Mouse (Mus musculus): Measurements from ENCODE around the gene Mrpl40. TPM values are rescaled to one million over a fixed set of nuclear protein-coding genes. Genes with fewer than 3 reads are reported as not detected.

The Mrpl40 gene
- 77.0 and 92.1 TPM in 2 replicates for polyA plus RNA-seq (2016; fragmentation: Nextera tagmentation; extraction: Ambion mirVana)

- Histone ChIP-seq H3K4me3 (peak within 1 kb of the TSS; percentile 95), H3K36me3 (peaks cover 26% of the 10 kb centered on the region)
- WGBS: under 1% methylated on average over 85 of the region's 93 CpGs
These were observed at the start of gene Mrpl40, which contains the start of gene Hira for GRCm38 (mm10) chr16:18876442-18877308. TSS of gene Mrpl40 (minus strand) at chr16:18876862. TSS of gene Hira (plus strand) at chr16:18877037.

GRCm38 (mm10) chr16:18921771-18922170, 45.1 kb upstream of the Mrpl40 start:
- no peaks in the 10 kb centered on the region for H3K27me3 ChIP-seq
- no peaks in the 10 kb centered on the region for H3K4me1 ChIP-seq
- peaks cover 94% of the 10 kb centered on the region for H3K36me3 ChIP-seq
- ATAC-seq (ENCODE audit: low FRiP score, low read depth): no peak
- H3K27ac ChIP-seq (replicated peaks): no peak overlapping the region
- no peak overlapping the region for H3K4me2 ChIP-seq (replicated peaks)
- no peak overlapping the region for H3K4me3 ChIP-seq
- no peaks in the 10 kb centered on the region for H3K9me3 ChIP-seq
- WGBS: 95% methylated on average over 2 of the region's 2 CpGs
- H3K9ac ChIP-seq (replicated peaks): no peak overlapping the region

More at GRCm38 (mm10) chr16:18876442-18877308, at the start of gene Mrpl40, which contains the start of gene Hira:
- H3K4me1 ChIP-seq: peaks cover 20% of the 10 kb centered on the region
- peak within 1 kb of the TSS; percentile 60 for H3K4me2 ChIP-seq (replicated peaks)
- no peaks in the 10 kb centered on the region for H3K9me3 ChIP-seq
- peak within 1 kb of the TSS; percentile 92 for H3K9ac ChIP-seq (replicated peaks)
- peak within 1 kb of the TSS; percentile 94 for H3K27ac ChIP-seq (replicated peaks)
- ATAC-seq (ENCODE audit: low FRiP score, low read depth): peak; percentile 94
- H3K27me3 ChIP-seq: no peaks in the 10 kb centered on the region

GRCm38 (mm10) chr16:18916064-18916463, 39.4 kb upstream of the Mrpl40 start:
- Histone ChIP-seq H3K4me3 (no peak overlapping the region), H3K9me3 (no peaks in the 10 kb centered on the region), H3K4me2 (replicated peaks) (no peak overlapping the region), H3K4me1 (no peaks in the 10 kb centered on the region), H3K27me3 (no peaks in the 10 kb centered on the region), H3K27ac (replicated peaks) (no peak overlapping the region), H3K9ac (replicated peaks) (no peak overlapping the region), H3K36me3 (peaks cover 77% of the 10 kb centered on the region)
- WGBS: 97% methylated on average over 4 of the region's 4 CpGs
- no peak for ATAC-seq (ENCODE audit: low FRiP score, low read depth)

GRCm38 (mm10) chr16:18905648-18906047, 29.0 kb upstream of the Mrpl40 start:
- H3K4me3 ChIP-seq: no peak overlapping the region
- no peaks in the 10 kb centered on the region for H3K27me3 ChIP-seq
- 86% methylated on average over 1 of the region's 1 CpGs for WGBS
- no peak overlapping the region for H3K27ac ChIP-seq (replicated peaks)
- ATAC-seq (ENCODE audit: low FRiP score, low read depth): no peak
- no peaks in the 10 kb centered on the region for H3K9me3 ChIP-seq
- no peaks in the 10 kb centered on the region for H3K4me1 ChIP-seq
- no peak overlapping the region for H3K4me2 ChIP-seq (replicated peaks)
- H3K9ac ChIP-seq (replicated peaks): no peak overlapping the region
- H3K36me3 ChIP-seq: peaks cover 67% of the 10 kb centered on the region

GRCm38 (mm10) chr16:18896429-18896828, 19.8 kb upstream of the Mrpl40 start:
- Histone ChIP-seq H3K4me2 (replicated peaks) (no peak overlapping the region), H3K4me3 (no peak overlapping the region), H3K9me3 (no peaks in the 10 kb centered on the region), H3K27ac (replicated peaks) (no peak overlapping the region), H3K4me1 (no peaks in the 10 kb centered on the region), H3K36me3 (peaks cover 46% of the 10 kb centered on the region), H3K27me3 (no peaks in the 10 kb centered on the region), H3K9ac (replicated peaks) (no peak overlapping the region)
- 90% methylated on average over 10 of the region's 10 CpGs for WGBS
- no peak for ATAC-seq (ENCODE audit: low FRiP score, low read depth)

- H3K4me2 ChIP-seq (replicated peaks): no peak overlapping the region
- H3K27ac ChIP-seq (replicated peaks): no peak overlapping the region
- WGBS: 88% methylated on average over 3 of the region's 3 CpGs
- H3K4me1 ChIP-seq: no peaks in the 10 kb centered on the region
- peaks cover 38% of the 10 kb centered on the region for H3K36me3 ChIP-seq
- H3K4me3 ChIP-seq: no peak overlapping the region
- no peaks in the 10 kb centered on the region for H3K27me3 ChIP-seq
- H3K9me3 ChIP-seq: no peaks in the 10 kb centered on the region
- no peak overlapping the region for H3K9ac ChIP-seq (replicated peaks)
- no peak for ATAC-seq (ENCODE audit: low FRiP score, low read depth)
These were observed 18.6 kb upstream of the Mrpl40 start for GRCm38 (mm10) chr16:18895249-18895648.

- no peaks in the 10 kb centered on the region for H3K27me3 ChIP-seq
- H3K27ac ChIP-seq (replicated peaks): no peak overlapping the region
- no peak overlapping the region for H3K4me2 ChIP-seq (replicated peaks)
- H3K9me3 ChIP-seq: no peaks in the 10 kb centered on the region
- H3K4me3 ChIP-seq: no peak overlapping the region
- no peaks in the 10 kb centered on the region for H3K4me1 ChIP-seq
- 88% methylated on average over 4 of the region's 4 CpGs for WGBS
- H3K36me3 ChIP-seq: peaks cover 24% of the 10 kb centered on the region
- no peak overlapping the region for H3K9ac ChIP-seq (replicated peaks)
- ATAC-seq (ENCODE audit: low FRiP score, low read depth): no peak
These were observed 17.2 kb upstream of the Mrpl40 start for GRCm38 (mm10) chr16:18893840-18894372.

- H3K27ac ChIP-seq (replicated peaks): no peak overlapping the region
- no peak overlapping the region for H3K4me3 ChIP-seq
- no peak overlapping the region for H3K9ac ChIP-seq (replicated peaks)
- peaks cover 28% of the 10 kb centered on the region for H3K36me3 ChIP-seq
- peaks cover 12% of the 10 kb centered on the region for H3K4me1 ChIP-seq
- H3K4me2 ChIP-seq (replicated peaks): no peak overlapping the region
- no peak for ATAC-seq (ENCODE audit: low FRiP score, low read depth)
- H3K9me3 ChIP-seq: no peaks in the 10 kb centered on the region
- H3K27me3 ChIP-seq: no peaks in the 10 kb centered on the region
These were observed 7.4 kb upstream of the Mrpl40 start for GRCm38 (mm10) chr16:18884044-18884443.

GRCm38 (mm10) chr16:18878091-18878720, 1.5 kb upstream of the Mrpl40 start:
- Histone ChIP-seq H3K9me3 (no peaks in the 10 kb centered on the region), H3K9ac (replicated peaks) (peak overlapping the region; percentile 92), H3K4me3 (peak overlapping the region; percentile 95), H3K27ac (replicated peaks) (peak overlapping the region; percentile 94), H3K36me3 (peaks cover 26% of the 10 kb centered on the region), H3K4me1 (peaks cover 20% of the 10 kb centered on the region), H3K27me3 (no peaks in the 10 kb centered on the region), H3K4me2 (replicated peaks) (peak overlapping the region; percentile 60)
- WGBS: 34% methylated on average over 20 of the region's 20 CpGs
- no peak for ATAC-seq (ENCODE audit: low FRiP score, low read depth)

GRCm38 (mm10) chr16:18877386-18878090, 876 bp upstream of the Mrpl40 start:
- Histone ChIP-seq H3K27me3 (no peaks in the 10 kb centered on the region), H3K27ac (replicated peaks) (peak overlapping the region; percentile 94), H3K36me3 (peaks cover 26% of the 10 kb centered on the region), H3K4me2 (replicated peaks) (peak overlapping the region; percentile 60), H3K9me3 (no peaks in the 10 kb centered on the region), H3K4me1 (peaks cover 20% of the 10 kb centered on the region), H3K4me3 (peak overlapping the region; percentile 95), H3K9ac (replicated peaks) (peak overlapping the region; percentile 92)
- under 1% methylated on average over 37 of the region's 43 CpGs for WGBS
- ATAC-seq (ENCODE audit: low FRiP score, low read depth): peak; percentile 45

- Histone ChIP-seq H3K27ac (replicated peaks) (peak overlapping the region; percentile 94), H3K4me1 (peaks cover 20% of the 10 kb centered on the region), H3K9ac (replicated peaks) (peak overlapping the region; percentile 92), H3K4me2 (replicated peaks) (peak overlapping the region; percentile 60), H3K9me3 (no peaks in the 10 kb centered on the region), H3K27me3 (no peaks in the 10 kb centered on the region), H3K4me3 (peak overlapping the region; percentile 95), H3K36me3 (peaks cover 32% of the 10 kb centered on the region)
- 2% methylated on average over 17 of the region's 17 CpGs for WGBS
- ATAC-seq (ENCODE audit: low FRiP score, low read depth): no peak; the same call in 1 of the 2 replicates
These were observed 596 bp downstream of the Mrpl40 start for GRCm38 (mm10) chr16:18876091-18876441.
